Mouse (Mus musculus) erythroblast, embryonic 14.5 days (primary cell): ENCODE measurements around the gene AW549877. TPM values are rescaled to one million over a fixed set of nuclear protein-coding genes. Genes with fewer than 3 reads are reported as not detected.
A peak's percentile ranks its signal among the peaks of the same experiment; 100 is the strongest.

ENCODE experiments used
- H3K27me3 ChIP-seq: 2 replicates; pipeline ENCODE4 v1.6.1; 2012; ENCODE audit warnings: inconsistent platforms; ENCODE audit not compliant: control insufficient read depth
- H3K36me3 ChIP-seq: 2 replicates; pipeline ENCODE4 v1.6.1; 2012; ENCODE audit warnings: mild to moderate bottlenecking, inconsistent platforms; ENCODE audit not compliant: control insufficient read depth
- H3K4me1 ChIP-seq: 2 replicates; pipeline ENCODE4 v1.6.1; 2012; ENCODE audit warnings: inconsistent platforms; ENCODE audit not compliant: control insufficient read depth
- H3K4me3 ChIP-seq: replicated peaks from 2 replicates; pipeline ENCODE3; 2012; ENCODE audit warnings: moderate library complexity, mild to moderate bottlenecking, inconsistent platforms
- H3K9me3 ChIP-seq: 2 replicates; pipeline ENCODE4 v1.6.1; 2012; ENCODE audit warnings: low read length, inconsistent platforms, mixed read lengths; ENCODE audit not compliant: control insufficient read depth
- GATA1 ChIP-seq: IDR thresholded peaks from 2 replicates; pipeline ENCODE4 v1.6.1; 2012; ENCODE audit warnings: low read length, inconsistent platforms, mixed read lengths
- TAL1 ChIP-seq: IDR thresholded peaks from 3 replicates; pipeline ENCODE4 v1.6.1; 2012; ENCODE audit warnings: low read length, inconsistent platforms, mixed read lengths
- polyA plus RNA-seq: library from polyadenylated mRNA; stranded (reverse); fragments of >175 nt; gene quantifications from 2 replicates; pipeline ENCODE4 v1.2.3, GENCODE M21; 2012

AW549877 gene
- 0.01 and 0.05 TPM in 2 replicates for polyA plus RNA-seq

DNA sequence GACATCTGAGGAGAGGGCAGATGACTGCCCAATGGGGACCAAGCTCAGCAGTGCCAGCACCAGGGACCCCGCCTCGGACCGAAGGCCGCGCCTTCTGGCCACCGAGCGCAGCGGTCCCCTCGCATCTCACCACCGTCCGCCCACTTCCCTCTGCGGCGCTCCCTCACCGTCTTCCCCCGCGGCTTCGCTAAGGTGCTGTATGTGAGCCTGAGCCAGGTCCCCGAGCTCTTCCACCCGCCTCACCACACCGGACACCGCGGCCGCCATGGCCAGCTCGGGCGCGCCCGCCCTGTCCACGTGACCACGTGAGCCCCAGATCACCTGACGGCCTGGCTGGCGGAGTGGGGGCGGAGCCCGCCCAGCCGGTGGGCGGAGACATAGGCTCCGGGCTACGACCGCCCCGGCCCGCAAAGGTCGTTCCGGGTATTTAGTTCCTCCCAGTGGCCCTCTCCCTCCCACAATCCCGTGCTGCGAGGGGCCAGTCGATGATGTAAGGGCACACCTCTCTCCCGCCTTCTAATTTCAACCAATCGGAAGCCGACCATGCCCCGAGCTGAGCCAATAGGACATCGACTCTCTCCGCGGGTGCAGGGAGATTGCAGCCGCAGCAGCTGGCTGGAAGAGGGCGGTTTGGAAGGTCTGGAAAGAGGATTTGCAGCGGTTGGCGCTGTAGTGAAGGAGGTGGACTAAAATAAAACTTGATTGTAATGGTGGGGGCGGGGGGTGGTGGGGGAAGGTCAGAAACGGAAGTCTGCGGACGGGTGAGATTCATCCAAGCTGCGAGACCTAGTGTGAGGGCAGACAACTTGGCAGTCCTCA, at the start of gene AW549877:
AW549877 (minus strand) TSS at position 297 of the 819 bp plus-strand sequence.
- H3K4me3 ChIP-seq, result peak within 1 kb of the TSS; percentile 99
- TF ChIP-seq TAL1 (no peak), GATA1 (no peak)
- H3K4me1 ChIP-seq, result peaks cover 24% of the 10 kb centered on the region
- no peaks in the 10 kb centered on the region for H3K9me3 ChIP-seq
- H3K36me3 ChIP-seq, result peaks cover 14% of the 10 kb centered on the region
- H3K27me3 ChIP-seq, result no peaks in the 10 kb centered on the region

DNA sequence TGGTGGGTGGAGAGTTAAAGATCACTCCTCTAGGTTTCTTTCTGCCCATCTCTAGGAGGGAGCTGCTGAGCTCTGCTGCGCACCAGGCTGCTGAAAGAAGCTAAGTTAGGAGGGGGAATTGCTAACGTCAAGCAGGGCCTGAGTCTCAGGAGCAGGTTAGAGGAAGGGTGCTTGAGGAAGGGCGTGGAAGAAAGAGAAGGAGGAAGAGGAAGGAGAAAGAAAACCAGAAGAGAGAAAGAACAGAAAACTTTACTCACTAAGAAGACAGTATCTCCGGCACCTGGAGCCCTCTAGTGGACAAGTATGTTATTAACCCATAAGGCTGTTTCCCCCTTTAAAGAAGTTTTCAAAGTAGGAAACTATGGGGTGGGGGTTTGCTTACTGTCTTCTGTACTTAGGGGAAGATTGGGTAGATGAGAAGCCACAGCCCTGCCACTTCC, 47.5 kb upstream of the AW549877 start:
- Histone ChIP-seq H3K27me3 (no peaks in the 10 kb centered on the region), H3K9me3 (no peaks in the 10 kb centered on the region), H3K36me3 (no peaks in the 10 kb centered on the region; the same call in 1 of the 2 replicates), H3K4me3 (no peak overlapping the region), H3K4me1 (no peaks in the 10 kb centered on the region)
- TF ChIP-seq GATA1 (no peak), TAL1 (no peak)

DNA sequence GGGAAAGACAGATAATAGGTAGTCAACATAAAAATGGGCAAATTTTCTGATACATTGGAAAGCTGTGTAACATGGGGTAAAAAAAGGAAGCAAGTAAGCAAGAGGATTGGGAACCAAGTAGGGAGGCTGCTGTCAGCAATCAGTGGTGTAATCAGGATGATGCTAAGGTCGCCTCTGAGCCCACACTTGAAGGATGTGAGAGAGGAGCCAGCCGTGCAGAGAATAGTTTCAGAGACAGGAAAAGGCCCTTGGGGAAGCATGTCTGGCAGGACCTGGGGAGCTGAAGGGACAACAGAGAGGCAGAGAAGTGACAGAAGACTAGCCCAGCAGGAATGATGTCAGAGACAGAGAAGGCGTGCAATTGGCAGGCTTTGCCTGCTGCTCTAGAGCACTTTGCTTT, 46.9 kb upstream of the AW549877 start:
- H3K27me3 ChIP-seq, result no peaks in the 10 kb centered on the region
- H3K9me3 ChIP-seq, result no peaks in the 10 kb centered on the region
- no peaks in the 10 kb centered on the region; the same call in 1 of the 2 replicates for H3K36me3 ChIP-seq
- TF ChIP-seq GATA1 (no peak), TAL1 (no peak)
- H3K4me1 ChIP-seq, result no peaks in the 10 kb centered on the region
- no peak overlapping the region for H3K4me3 ChIP-seq

DNA sequence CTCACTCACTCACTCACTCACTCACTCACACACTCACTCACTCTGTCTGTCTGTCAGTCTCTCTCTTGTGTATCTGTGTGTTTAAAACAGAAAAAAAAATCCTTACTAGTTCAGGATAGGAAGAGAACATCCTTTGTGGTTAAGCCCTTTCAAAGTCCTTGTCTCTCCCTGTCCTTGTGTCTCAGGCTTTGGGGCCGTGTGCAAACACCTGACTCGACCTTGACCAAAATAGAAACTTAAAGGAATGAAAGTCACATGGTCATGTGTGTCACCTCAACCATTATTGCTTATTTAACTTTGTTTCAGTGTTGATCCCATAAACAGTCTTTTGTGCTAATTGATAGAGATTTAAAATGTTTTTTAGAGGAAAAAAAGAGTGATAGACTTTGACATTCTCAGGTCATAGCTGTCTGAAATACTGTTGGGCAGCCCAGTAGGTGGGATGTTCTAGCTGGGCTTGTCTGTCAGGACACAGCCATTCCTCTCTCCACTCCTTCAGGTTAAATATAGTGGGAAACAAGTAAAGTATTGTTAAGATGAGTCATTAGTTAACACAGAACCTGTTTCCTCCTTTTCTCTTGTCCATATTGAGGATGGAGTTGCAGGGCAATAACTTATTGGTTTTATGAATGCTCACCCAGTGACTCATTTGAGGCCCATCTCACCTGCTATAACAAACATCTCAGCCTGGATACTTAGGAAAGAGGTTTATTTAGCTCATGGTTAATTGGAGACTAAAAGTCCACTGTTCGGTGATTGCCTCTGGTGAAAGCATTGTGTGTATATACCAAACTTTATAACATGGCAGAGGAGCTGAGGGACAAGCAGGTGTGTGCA, 37.8 kb upstream of the AW549877 start:
- H3K4me1 ChIP-seq, result no peaks in the 10 kb centered on the region
- H3K36me3 ChIP-seq, result no peaks in the 10 kb centered on the region
- H3K4me3 ChIP-seq, result no peak overlapping the region
- H3K9me3 ChIP-seq, result no peaks in the 10 kb centered on the region
- TF ChIP-seq TAL1, result no peak
- TF ChIP-seq GATA1, result no peak
- H3K27me3 ChIP-seq, result no peaks in the 10 kb centered on the region

DNA sequence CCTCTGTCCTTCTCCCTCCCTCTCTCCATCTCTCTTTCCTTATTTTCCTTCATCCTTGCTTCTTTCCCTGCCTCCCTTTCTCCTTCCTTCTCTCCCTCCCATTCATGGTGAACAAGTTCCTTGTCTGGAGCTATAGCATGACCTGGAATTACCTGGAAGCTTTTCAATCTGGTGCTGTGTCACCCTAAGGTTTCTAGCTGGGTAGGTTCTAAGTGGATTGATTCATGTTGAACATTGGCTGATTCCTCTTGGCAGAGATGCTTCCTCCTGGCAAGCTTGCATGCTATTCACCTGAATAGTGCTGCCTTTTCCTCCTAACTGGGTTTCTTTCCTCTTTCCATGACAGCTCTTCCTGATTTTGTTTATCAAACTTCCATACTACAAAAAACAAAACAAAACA, 33.4 kb upstream of the AW549877 start:
- Histone ChIP-seq H3K9me3 (no peaks in the 10 kb centered on the region), H3K36me3 (no peaks in the 10 kb centered on the region), H3K4me1 (peaks cover 18% of the 10 kb centered on the region), H3K27me3 (peaks cover 19% of the 10 kb centered on the region), H3K4me3 (no peak overlapping the region)
- TF ChIP-seq GATA1, result no peak
- TF ChIP-seq TAL1, result no peak

DNA sequence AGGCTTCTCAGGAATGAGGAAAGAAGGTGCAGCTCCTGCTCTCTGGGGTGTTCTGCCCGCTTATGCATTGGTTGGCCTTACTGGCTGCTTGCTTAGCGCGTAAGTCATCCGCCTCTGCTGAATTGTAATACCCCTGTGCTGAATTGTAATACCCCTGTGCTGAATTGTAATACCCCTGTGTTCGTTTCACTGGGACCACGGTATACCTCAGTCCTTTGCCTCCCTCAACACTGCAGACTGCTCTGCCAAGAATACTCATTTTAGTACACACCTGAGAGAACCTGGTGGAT, 32.8 kb upstream of the AW549877 start:
- H3K4me3 ChIP-seq, result no peak overlapping the region
- H3K36me3 ChIP-seq, result no peaks in the 10 kb centered on the region
- H3K27me3 ChIP-seq, result peaks cover 19% of the 10 kb centered on the region
- no peaks in the 10 kb centered on the region for H3K9me3 ChIP-seq
- TF ChIP-seq GATA1 (no peak), TAL1 (no peak)
- peaks cover 18% of the 10 kb centered on the region for H3K4me1 ChIP-seq

DNA sequence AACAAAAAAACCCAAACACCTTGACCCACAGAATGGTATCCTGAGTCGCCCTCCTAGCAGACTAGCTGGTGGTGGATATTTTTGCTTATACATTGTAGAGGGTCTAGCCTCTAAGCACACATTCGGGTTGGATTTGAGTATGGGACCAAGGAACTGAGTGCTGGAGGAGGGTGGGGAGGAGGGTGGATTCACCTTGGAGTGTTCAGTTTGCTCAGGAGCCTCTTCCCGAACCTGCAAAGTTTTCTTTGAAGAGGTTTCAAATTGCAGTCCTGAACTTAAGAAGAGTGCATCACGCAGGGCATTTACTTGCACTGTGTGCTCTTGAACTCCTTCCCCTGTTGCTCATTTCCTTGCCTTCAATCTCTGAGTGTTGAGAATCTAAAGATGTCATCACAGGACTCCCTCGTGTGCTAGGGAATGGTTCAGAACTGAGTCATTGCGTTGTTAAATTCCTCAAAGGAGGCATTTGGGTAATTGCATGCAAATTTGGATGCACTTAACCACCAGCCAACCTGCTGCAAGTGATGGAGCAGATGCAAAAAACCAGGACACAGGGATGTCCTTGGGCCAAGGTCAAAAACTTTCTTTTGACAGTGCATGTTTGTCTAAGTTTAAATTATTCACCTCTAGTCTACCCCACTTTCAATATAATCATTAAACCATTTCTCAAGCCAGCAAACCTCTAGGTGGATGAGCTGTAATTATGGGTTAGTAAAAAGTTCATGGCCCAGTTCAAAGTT, 32.3 kb upstream of the AW549877 start:
- Histone ChIP-seq H3K4me3 (peak overlapping the region; percentile 69), H3K9me3 (no peaks in the 10 kb centered on the region)

DNA sequence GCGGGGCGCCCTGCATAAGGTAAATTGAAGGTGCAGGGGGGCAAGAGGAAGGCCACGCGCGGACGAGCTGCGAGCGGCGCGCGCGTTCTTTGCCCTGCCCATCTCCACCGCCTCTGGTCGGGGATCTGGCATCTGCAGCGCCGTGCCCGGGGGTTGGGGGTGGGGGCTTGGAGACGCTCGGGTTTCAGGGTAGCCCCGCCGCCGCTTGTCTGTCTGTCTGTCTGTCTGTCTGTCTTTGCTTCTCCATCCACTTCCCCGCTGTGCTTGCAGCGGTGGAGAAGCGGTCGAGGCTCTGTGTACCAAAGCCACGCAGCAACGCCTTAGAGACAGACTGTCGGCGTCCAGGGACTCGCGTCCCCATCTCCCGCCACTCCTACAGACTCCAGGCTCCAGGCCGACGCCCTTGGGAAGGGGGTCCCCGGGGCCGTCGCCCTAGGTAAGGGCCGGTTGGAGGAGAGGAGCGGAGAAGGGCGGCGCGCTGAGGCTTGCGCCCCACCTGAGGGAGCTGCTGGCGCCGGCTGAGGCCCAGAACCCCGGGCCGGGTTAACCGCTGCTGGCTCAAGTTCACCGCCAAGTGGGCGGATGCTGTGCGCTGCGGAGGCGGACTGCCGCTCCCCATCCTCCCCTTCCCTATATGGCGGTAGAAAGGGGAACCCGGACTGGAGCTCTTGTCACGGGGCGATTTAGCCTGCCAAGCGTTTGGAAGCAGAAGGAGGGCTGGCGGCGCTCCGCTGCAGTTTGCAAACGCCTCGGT, 31.5 kb upstream of the AW549877 start:
- no peaks in the 10 kb centered on the region for H3K9me3 ChIP-seq
- H3K27me3 ChIP-seq, result peaks cover 19% of the 10 kb centered on the region
- H3K4me1 ChIP-seq, result peaks cover 18% of the 10 kb centered on the region
- no peaks in the 10 kb centered on the region for H3K36me3 ChIP-seq
- TF ChIP-seq GATA1 (no peak), TAL1 (no peak)
- H3K4me3 ChIP-seq, result peak overlapping the region; percentile 69

More for the DNA sequence above, 32.3 kb upstream of the AW549877 start:
- no peaks in the 10 kb centered on the region for H3K36me3 ChIP-seq
- TF ChIP-seq GATA1 (no peak), TAL1 (no peak)
- peaks cover 18% of the 10 kb centered on the region for H3K4me1 ChIP-seq
- peaks cover 19% of the 10 kb centered on the region for H3K27me3 ChIP-seq
